Mouse (Mus musculus) liver, embryonic 14.5 days (tissue): ENCODE measurements around the gene Aarsd1. TPM values are rescaled to one million over a fixed set of nuclear protein-coding genes. Genes with fewer than 3 reads are reported as not detected.

ENCODE experiments used
- ATAC-seq: fragments of 200-750 bp; cut with Nextera tagmentation; 2 replicates; pipeline ENCODE4 v1.8.0; 2017; ENCODE audit warnings: moderate number of reproducible peaks, mild to moderate bottlenecking, moderate library complexity; ENCODE audit not compliant: insufficient read depth
- DNase-seq, 3 experiments: peaks; one replicate each; pipeline ENCODE4 v3.0.0-alpha.2; 2012 to 2013; ENCODE audit warnings: low read depth in 3 of 3, low spot score in 3 of 3
- H3K27ac ChIP-seq: fragments of 300-500 bp; sonication (generic); 2 replicates; pipeline ENCODE4 v1.5.1; 2014; ENCODE audit warnings: moderate library complexity, mild to moderate bottlenecking, control low read depth, inconsistent platforms
- H3K27me3 ChIP-seq: fragments of 300-500 bp; sonication (generic); 2 replicates; pipeline ENCODE4 v1.6.1; 2014; ENCODE audit warnings: mild to moderate bottlenecking, low read length, moderate library complexity; ENCODE audit not compliant: control insufficient read depth, insufficient read depth
- H3K36me3 ChIP-seq: fragments of 300-500 bp; sonication (generic); replicated peaks from 2 replicates; pipeline ENCODE4 v1.6.1; 2014; ENCODE audit warnings: low read depth; ENCODE audit not compliant: control insufficient read depth, insufficient read depth
- H3K4me1 ChIP-seq, 2 experiments: fragments of 200-500 bp in 1 of 2; fragments of 300-500 bp in 1 of 2; sonication (generic) in 1 of 2; replicated peaks; 2 replicates each; pipeline ENCODE4 v1.6.1; 2012 to 2014; ENCODE audit warnings: antibody characterized with exemption in 1 of 2, inconsistent platforms in 1 of 2, low read length in 1 of 2; ENCODE audit not compliant: control insufficient read depth in 2 of 2, insufficient read depth in 2 of 2
- H3K4me2 ChIP-seq: fragments of 300-500 bp; sonication (generic); 2 replicates; pipeline ENCODE4 v1.6.1; 2014; ENCODE audit warnings: low read depth, mild to moderate bottlenecking, control low read depth, moderate library complexity
- H3K4me3 ChIP-seq, 2 experiments: fragments of 200-500 bp in 1 of 2; fragments of 300-500 bp in 1 of 2; sonication (generic) in 1 of 2; 2 replicates each; pipeline ENCODE4 v1.5.1; 2012 to 2014; ENCODE audit warnings: low read depth in 2 of 2, low read length in 2 of 2, mild to moderate bottlenecking in 2 of 2, control low read depth in 1 of 2, inconsistent platforms in 1 of 2, moderate library complexity in 1 of 2; ENCODE audit not compliant: insufficient read depth in 1 of 2
- H3K9ac ChIP-seq: fragments of 300-500 bp; sonication (generic); replicated peaks from 2 replicates; pipeline ENCODE4 v1.6.1; 2014; ENCODE audit warnings: mild to moderate bottlenecking, control low read depth, moderate library complexity
- H3K9me3 ChIP-seq: fragments of 300-500 bp; sonication (generic); 2 replicates; pipeline ENCODE4 v1.6.1; 2016; ENCODE audit warnings: low read length, mixed read lengths; ENCODE audit not compliant: control insufficient read depth
- CTCF ChIP-seq: IDR thresholded peaks from 2 replicates; pipeline ENCODE4 v1.5.1; 2016; ENCODE audit warnings: antibody characterized with exemption, low read depth, control low read depth
- EP300 ChIP-seq: IDR thresholded peaks from 2 replicates; pipeline ENCODE4 v1.6.1; 2016; ENCODE audit warnings: antibody characterized with exemption, low read depth
- WGBS: fragments of 180-500 bp; shearing (Covaris S2); extraction: QIAGEN DNeasy Blood & Tissue Kit; methylation state at CpG from one replicate; pipeline ENCODE4 v1.1.7; 2014; ENCODE audit not compliant: insufficient replicate concordance; 5-methylcytosine and 5-hydroxymethylcytosine counted together
- polyA plus RNA-seq, 2 experiments: library from polyadenylated mRNA; depleted of rRNA in 1 of 2; stranded (reverse) in 1 of 2; unstranded in 1 of 2; fragments of >200 nt; fragmentation: Nextera tagmentation in 1 of 2; extraction: Ambion mirVana in 1 of 2; gene quantifications; 2 replicates each; pipeline versions ENCODE4 v1.2.1 to v1.2.3; 2012 to 2014

Gene Aarsd1
- polyA plus RNA-seq, 2 experiments, result 24.7 to 39.7 TPM

DNA sequence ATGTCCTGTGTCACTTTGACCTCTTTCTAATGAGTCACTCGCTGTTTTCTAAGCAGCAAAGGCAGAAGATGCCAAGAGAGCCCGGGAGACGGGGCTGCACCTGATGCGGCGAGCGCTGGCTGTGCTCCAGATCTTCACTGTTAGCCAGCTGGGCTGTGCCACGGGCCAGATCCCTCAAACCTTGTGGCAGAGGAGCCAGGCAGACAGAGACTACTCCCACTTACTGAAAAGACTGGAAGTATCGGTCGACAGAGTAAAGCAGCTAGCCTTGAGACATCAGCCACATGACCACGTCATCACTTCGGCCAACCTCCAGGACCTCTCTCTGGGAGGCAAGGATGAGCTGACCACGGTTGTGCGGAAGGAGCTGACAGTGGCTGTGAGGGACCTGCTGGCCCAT lies 16.0 kb upstream of the Aarsd1 start:
- 87% methylated on average over 13 of the region's 13 CpGs for WGBS

GRCm38 (mm10) chr11:101431327-101431726 lies 13.9 kb upstream of the Aarsd1 start:
- WGBS, result 71% methylated on average over 9 of the region's 9 CpGs
- peaks cover 2% of the 10 kb centered on the region in 2 experiments for H3K4me1 ChIP-seq
- H3K36me3 ChIP-seq, result peaks cover 11% of the 10 kb centered on the region
- H3K27ac ChIP-seq, result no peak overlapping the region
- TF ChIP-seq EP300, result no peak
- no peak for TF ChIP-seq CTCF
- no peak overlapping the region for H3K4me2 ChIP-seq
- DNase-seq, result no peak
- H3K9me3 ChIP-seq, result no peaks in the 10 kb centered on the region
- H3K27me3 ChIP-seq, result no peaks in the 10 kb centered on the region
- no peak for ATAC-seq
- no peak overlapping the region for H3K9ac ChIP-seq
- H3K4me3 ChIP-seq, result no peak overlapping the region

More for the DNA sequence above, 16.0 kb upstream of the Aarsd1 start:
- no peaks in the 10 kb centered on the region for H3K4me1 ChIP-seq
- no peak for TF ChIP-seq CTCF
- TF ChIP-seq EP300, result no peak
- ATAC-seq (no peak), DNase-seq (no peak)
- no peak overlapping the region for H3K4me3 ChIP-seq
- no peak overlapping the region for H3K4me2 ChIP-seq
- peaks cover 11% of the 10 kb centered on the region for H3K36me3 ChIP-seq
- no peaks in the 10 kb centered on the region for H3K27me3 ChIP-seq
- no peak overlapping the region for H3K9ac ChIP-seq
- H3K27ac ChIP-seq, result no peak overlapping the region
- no peaks in the 10 kb centered on the region for H3K9me3 ChIP-seq

DNA sequence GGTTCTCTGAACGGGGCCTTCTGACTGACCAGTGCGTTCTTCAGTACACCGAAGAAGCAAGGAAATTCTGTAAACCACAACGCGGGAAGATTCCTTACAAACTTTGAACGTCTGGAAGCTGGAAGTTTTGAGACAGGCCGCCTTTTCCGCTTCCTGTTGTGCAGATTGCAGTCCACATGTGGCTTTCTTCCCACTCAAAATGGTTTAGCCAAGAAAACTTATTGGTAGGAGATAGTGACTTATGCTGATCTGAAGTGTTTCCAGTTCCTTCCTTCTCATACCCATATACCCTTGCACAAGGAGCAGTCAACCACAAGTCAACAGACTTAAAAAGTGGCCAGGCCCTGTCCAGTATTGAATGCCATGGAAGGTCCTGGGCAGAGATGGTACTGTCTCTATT lies 8.8 kb upstream of the Aarsd1 start:
- TF ChIP-seq EP300 (no peak), CTCF (no peak)
- no peak for DNase-seq
- Histone ChIP-seq H3K27me3 (no peaks in the 10 kb centered on the region), H3K27ac (no peak overlapping the region), H3K9me3 (no peaks in the 10 kb centered on the region), H3K36me3 (peaks cover 6% of the 10 kb centered on the region), H3K4me3 (peak overlapping the region; percentile 79 to 98; a peak in 3 of 4 replicates), H3K9ac (peak overlapping the region; percentile 82), H3K4me2 (peak overlapping the region; percentile 99), H3K4me1 (peaks cover 11 to 15% of the 10 kb centered on the region in 2 experiments)
- ATAC-seq, result no peak
- WGBS, result 36% methylated on average over 8 of the region's 8 CpGs

DNA sequence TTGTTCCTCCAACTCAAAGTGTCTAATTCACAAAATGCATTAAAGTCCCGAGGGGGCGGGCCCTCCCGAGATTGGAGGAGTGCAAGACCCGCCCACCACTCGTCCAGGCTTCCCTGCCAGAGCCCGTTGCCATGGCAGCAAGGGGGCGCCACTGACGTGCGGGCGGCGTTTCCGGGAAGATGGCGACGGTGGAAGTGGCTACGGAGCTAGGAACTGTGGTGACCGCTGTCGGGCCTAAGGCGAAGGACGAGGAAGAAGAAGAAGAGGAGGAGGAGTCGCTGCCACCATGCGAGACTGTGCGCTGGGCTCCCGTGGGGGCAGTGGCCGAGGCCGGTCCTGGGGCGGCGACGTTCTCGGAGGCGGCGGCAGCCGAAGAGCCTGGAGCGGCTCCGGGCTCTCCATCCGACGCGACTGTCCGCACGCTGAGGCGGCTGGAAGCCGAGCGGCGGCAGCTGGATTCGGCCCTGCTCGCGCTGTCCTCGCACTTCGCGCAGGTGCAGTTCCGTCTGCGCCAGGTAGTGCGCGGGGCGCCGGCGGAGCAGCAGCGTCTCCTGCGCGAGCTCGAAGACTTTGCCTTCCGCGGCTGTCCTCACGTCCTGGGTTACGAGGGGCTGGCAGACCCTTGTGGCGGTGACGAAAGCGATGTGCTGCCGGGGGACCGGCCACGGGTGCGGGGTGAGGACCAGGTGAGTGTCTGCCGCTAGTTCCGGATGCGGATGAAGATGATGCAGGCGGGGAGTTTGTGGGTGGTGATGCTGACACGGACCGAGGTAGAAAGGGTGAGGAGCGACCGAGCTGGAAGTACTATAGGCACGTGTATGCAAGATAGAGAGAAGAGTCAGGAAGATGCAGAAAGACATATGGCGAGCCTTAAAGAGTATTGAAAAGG lies 7.8 kb upstream of the Aarsd1 start, which contains the start of the genes Rundc1 and Ptges3l:
Gene Rundc1, plus strand, starts transcription at position 161 of the 889 bp plus-strand sequence.
Gene Ptges3l, minus strand, starts transcription at position 409 of the 889 bp plus-strand sequence.
- Histone ChIP-seq H3K4me1 (peaks cover 11 to 15% of the 10 kb centered on the region in 2 experiments), H3K9ac (peak within 1 kb of the TSS; percentile 82), H3K36me3 (peaks cover 1% of the 10 kb centered on the region), H3K4me2 (peak within 1 kb of the TSS; percentile 99), H3K9me3 (no peaks in the 10 kb centered on the region), H3K4me3 (peak within 1 kb of the TSS; percentile 79 to 98), H3K27ac (peak within 1 kb of the TSS; percentile 39), H3K27me3 (no peaks in the 10 kb centered on the region)
- under 1% methylated on average over 81 of the region's 81 CpGs for WGBS
- no peak for TF ChIP-seq EP300
- peak; percentile 81 for TF ChIP-seq CTCF
- peak; percentile 89 to 92 (median 90) for DNase-seq
- peak; percentile 89 for ATAC-seq
